Mouse (Mus musculus) urinary bladder, adult 18-20 months (tissue): ENCODE measurements around the gene Cnr2.
"Not testable (repeated sequence)": the region's sequence is repeated elsewhere in the genome, so short reads cannot be mapped to it uniquely, and the experiment has no call there.

Experiments used
- DNase-seq, 2 experiments: peaks; one replicate each; pipeline ENCODE4 v3.0.0; 2022; ENCODE audit warnings: low spot score in 2 of 2, mixed read lengths in 2 of 2

Gene Cnr2

GRCm38 (mm10) chr4:135934708-135935500, 39.7 kb downstream of the Cnr2 start:
- DNase-seq, result no peak

GRCm38 (mm10) chr4:135935502-135935901, 40.3 kb downstream of the Cnr2 start:
- DNase-seq, result peak in 1 of 2 experiments; percentile 52

GRCm38 (mm10) chr4:135938858-135939257, 43.7 kb downstream of the Cnr2 start:
- no peak for DNase-seq

GRCm38 (mm10) chr4:135941026-135941425, 45.8 kb downstream of the Cnr2 start:
- not testable (repeated sequence) for DNase-seq

- DNase-seq, result no peak
Observed at GRCm38 (mm10) chr4:135942193-135942592, 47.0 kb downstream of the Cnr2 start.

- no peak for DNase-seq
Observed at GRCm38 (mm10) chr4:135943389-135943788, 48.2 kb downstream of the Cnr2 start.

GRCm38 (mm10) chr4:135945706-135946105, 50.5 kb downstream of the Cnr2 start:
- no peak for DNase-seq

GRCm38 (mm10) chr4:135946278-135946658, 51.1 kb downstream of the Cnr2 start, which contains the start of gene Hmgcl:
Gene Hmgcl (plus strand): TSS chr4:135946448.
- DNase-seq, result peak; percentile 92 to 98

GRCm38 (mm10) chr4:135946659-135947301, 51.6 kb downstream of the Cnr2 start:
- DNase-seq, result no peak

GRCm38 (mm10) chr4:135948142-135948541, 52.9 kb downstream of the Cnr2 start:
- no peak for DNase-seq

GRCm38 (mm10) chr4:135949475-135949874, 54.3 kb downstream of the Cnr2 start:
- DNase-seq, result no peak

- no peak for DNase-seq
Observed at GRCm38 (mm10) chr4:135949911-135950310, 54.7 kb downstream of the Cnr2 start.

GRCm38 (mm10) chr4:135950365-135950764, 55.2 kb downstream of the Cnr2 start:
- DNase-seq, result no peak

GRCm38 (mm10) chr4:135951505-135951904, 56.3 kb downstream of the Cnr2 start:
- DNase-seq, result no peak

- no peak for DNase-seq
Observed at GRCm38 (mm10) chr4:135953179-135953578, 58.0 kb downstream of the Cnr2 start.

GRCm38 (mm10) chr4:135954241-135954640, 59.0 kb downstream of the Cnr2 start:
- peak in 1 of 2 experiments; percentile 77 for DNase-seq

- no peak for DNase-seq
Observed at GRCm38 (mm10) chr4:135955886-135956285, 60.7 kb downstream of the Cnr2 start.

- peak; percentile 71 to 77 for DNase-seq
Observed at GRCm38 (mm10) chr4:135958354-135958753, 63.2 kb downstream of the Cnr2 start.

GRCm38 (mm10) chr4:135960717-135961116, 65.5 kb downstream of the Cnr2 start:
- DNase-seq, result peak; percentile 65

- no peak for DNase-seq
Observed at GRCm38 (mm10) chr4:135961709-135962108, 66.5 kb downstream of the Cnr2 start.

- DNase-seq, result no peak
Observed at GRCm38 (mm10) chr4:135962198-135962597, 67.0 kb downstream of the Cnr2 start.

- no peak for DNase-seq
Observed at GRCm38 (mm10) chr4:135962946-135963345, 67.8 kb downstream of the Cnr2 start.
